19 mouse cellular contexts compared by ENCODE assay signal in genomic region chr6:50191605-50192004, GRCm38 (mm10).
A peak's percentile ranks its signal among the peaks of the same experiment; 100 is the strongest.
DNase-seq lines count a peak whose midpoint lies in the region; TF ChIP-seq lines count a peak whose summit lies in the region.
"Had no signal": no experiment of that assay in that cellular context is flagged by ENCODE, and none has a peak within 500 bp of the region (broad histone marks: within the 10 kb centered on the region; RNA-seq: fewer than 3 reads in every experiment).

No protein-coding gene starts in this region.

- TF ChIP-seq CTCF in liver, adult 2 months (IDR thresholded peaks at IDR 0.05; ENCODE audit: low read depth, low read length), result no peak

- no peaks in the 10 kb centered on the region; the same call in 1 of the 2 replicates for H3K79me2 ChIP-seq in liver, adult 2 months (ENCODE audit: control insufficient read depth, insufficient read depth, low read length)

- H3K4me1 ChIP-seq in liver, adult 2 months (ENCODE audit: control insufficient read depth, insufficient read depth, low read length), result peaks cover 30% of the 10 kb centered on the region
- H3K4me1 ChIP-seq: forebrain, embryonic 13.5 days; hindbrain, embryonic 12.5 days; hindbrain, embryonic 15.5 days had no signal

- H3K36me3 ChIP-seq in liver, adult 2 months (ENCODE audit: control insufficient read depth, insufficient read depth, low read length), result peaks cover 5% of the 10 kb centered on the region

- no peak overlapping the region for H3K9ac ChIP-seq in liver, adult 2 months (ENCODE audit: low read depth, low read length)
- H3K9ac ChIP-seq: forebrain, embryonic 13.5 days; hindbrain, embryonic 12.5 days; hindbrain, embryonic 15.5 days had no signal

- DNase-seq in liver, adult 2 months (ENCODE audit: extremely low read depth, low read depth, low spot score), result no peak
- DNase-seq in liver (no peak), A20 (ENCODE audit: low read depth, low spot score) (peak; percentile 13)
- peak; percentile 12 for DNase-seq in lung, postnatal 25 days (ENCODE audit: low spot score)
- no peak for DNase-seq in lung, postnatal 4 days
- DNase-seq in spleen, postnatal 36 days (ENCODE audit: low spot score in 2 of 2), result no peak
- DNase-seq: adrenal gland, postnatal 10 days; adrenal gland, postnatal 36 days; cerebellum, adult 18-20 months; cerebellum, adult 9-10 months; cerebellum, postnatal 14 days; gastrocnemius, postnatal 10 days; gastrocnemius, postnatal 36 days; heart, adult 11 months had no signal

- WGBS in liver, adult 2 months, result 65% methylated on average over 3 of the region's 3 CpGs

- H3K27ac ChIP-seq in liver, adult 2 months (replicated peaks; ENCODE audit: insufficient read depth, low read depth, low read length), result peak overlapping the region; percentile 63
- H3K27ac ChIP-seq: forebrain, embryonic 10.5 days; forebrain, embryonic 13.5 days; hindbrain, embryonic 12.5 days; hindbrain, embryonic 15.5 days had no signal

- no peak for TF ChIP-seq POLR2A in liver, adult 2 months (IDR thresholded peaks at IDR 0.05; ENCODE audit: extremely low read depth, insufficient read depth, low read length)

- H3K27me3 ChIP-seq in liver, adult 2 months (ENCODE audit: control insufficient read depth, insufficient read depth, low read length), result no peaks in the 10 kb centered on the region
- H3K27me3 ChIP-seq: forebrain, embryonic 13.5 days; hindbrain, embryonic 12.5 days; hindbrain, embryonic 15.5 days; Patski had no signal

- no peak overlapping the region for H3K4me3 ChIP-seq in liver, adult 2 months (ENCODE audit: insufficient read depth, low read depth, low read length)
- H3K4me3 ChIP-seq: forebrain, embryonic 10.5 days; forebrain, embryonic 13.5 days; hindbrain, embryonic 12.5 days; hindbrain, embryonic 15.5 days had no signal

Comparison
In these comparisons a context has a peak if more than half of its experiments do, and no peak if none do; other contexts are left out.
1. DNase-seq: peak in lung, postnatal 25 days (single experiment) and A20 (single experiment); none in liver, adult 2 months (single experiment), liver (single experiment), lung, postnatal 4 days (0 of 2) and spleen, postnatal 36 days (0 of 2).